Mouse (Mus musculus) kidney, adult 9 months (tissue): Measurements from ENCODE around the gene Pnma3.
A peak's percentile ranks its signal among the peaks of the same experiment; 100 is the strongest.
"Not testable (repeated sequence)": the region's sequence is repeated elsewhere in the genome, so short reads cannot be mapped to it uniquely, and the experiment has no call there.

Experiments
- DNase-seq: peaks from one replicate; pipeline ENCODE4 v3.0.0; 2022

Gene Pnma3

DNA sequence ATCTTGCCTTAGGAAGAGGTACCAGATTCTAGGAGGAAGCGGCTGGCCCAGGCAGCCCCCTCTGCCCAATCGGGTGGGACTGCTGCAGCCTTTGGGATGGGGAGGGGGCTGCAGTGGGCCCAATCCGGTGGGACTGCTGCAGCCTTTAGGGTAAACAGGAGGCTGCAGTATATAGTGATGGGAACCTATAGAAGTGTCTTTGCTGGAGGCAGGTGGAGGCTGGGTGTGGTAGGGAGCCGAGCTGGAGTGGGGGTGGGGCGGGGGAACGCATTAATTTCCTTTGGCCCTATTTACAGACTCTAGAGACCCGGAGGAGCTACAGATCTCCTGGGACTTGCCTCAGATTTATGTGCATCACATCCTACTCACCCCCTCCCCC is at the start of gene Pnma3:
Gene Pnma3, plus strand, starts transcription at position 373 of the 379 bp plus-strand sequence.
- DNase-seq, result no peak

DNA sequence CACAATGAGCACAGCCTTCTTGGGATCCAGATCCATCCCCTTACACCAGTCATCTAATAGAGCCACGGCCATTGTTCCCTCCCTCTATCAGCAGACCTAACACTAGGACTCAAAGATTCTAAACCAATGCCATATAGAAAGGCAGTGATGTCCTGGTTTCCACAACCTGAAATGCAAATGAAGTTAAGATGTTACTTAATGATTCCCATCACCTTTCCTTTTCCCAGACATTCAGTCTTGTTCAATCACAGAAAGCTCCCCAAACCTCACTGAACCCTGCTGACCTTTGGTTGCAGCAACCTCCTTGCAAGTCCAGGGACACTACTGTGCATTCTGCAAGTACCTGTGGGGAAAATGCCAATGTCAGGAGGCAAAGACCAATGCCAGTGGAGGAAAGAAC is 27.6 kb upstream of the Pnma3 start, which contains the start of gene Pnma5:
Gene Pnma5, minus strand, starts transcription at position 101 of the 400 bp plus-strand sequence.
- DNase-seq, result no peak

DNA sequence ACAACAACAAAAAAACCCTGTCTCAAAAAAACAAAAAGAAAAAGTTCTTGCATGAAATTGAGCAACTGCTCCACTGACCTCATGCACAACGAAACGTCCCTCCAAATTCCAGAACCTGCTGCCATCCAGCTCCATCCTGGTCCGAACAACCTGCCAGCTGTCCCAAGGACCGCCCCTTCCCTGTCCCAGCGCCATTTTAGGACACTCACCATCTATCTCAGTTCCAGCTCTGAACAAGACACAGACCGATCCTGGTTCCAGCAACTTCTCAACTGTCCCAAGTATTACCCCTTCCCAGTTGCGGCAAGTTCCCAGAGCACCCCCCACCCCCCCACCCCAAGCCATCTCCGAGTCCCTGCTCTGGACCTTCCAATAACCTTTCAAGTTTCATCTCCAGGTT is 25.8 kb upstream of the Pnma3 start:
- no peak for DNase-seq

DNA sequence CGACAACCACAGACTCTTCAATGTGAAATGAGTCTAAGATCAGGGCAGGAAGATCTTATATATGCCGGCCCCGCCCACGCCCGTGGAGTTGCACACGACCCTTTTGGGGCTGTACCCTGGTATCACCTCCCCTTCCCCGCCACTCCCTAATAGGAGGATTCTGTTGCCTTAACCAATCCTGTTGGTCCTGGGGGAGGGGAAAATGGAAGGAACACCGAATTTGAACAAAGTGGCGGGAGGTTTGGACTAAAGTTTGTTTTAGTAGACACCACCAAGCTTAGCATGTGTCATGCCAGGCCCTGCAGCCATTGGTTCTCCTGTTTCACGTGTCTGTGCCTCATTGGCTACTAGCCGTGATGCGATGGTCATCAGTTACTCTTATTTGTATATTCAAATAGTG is 24.9 kb upstream of the Pnma3 start:
- no peak for DNase-seq

DNA sequence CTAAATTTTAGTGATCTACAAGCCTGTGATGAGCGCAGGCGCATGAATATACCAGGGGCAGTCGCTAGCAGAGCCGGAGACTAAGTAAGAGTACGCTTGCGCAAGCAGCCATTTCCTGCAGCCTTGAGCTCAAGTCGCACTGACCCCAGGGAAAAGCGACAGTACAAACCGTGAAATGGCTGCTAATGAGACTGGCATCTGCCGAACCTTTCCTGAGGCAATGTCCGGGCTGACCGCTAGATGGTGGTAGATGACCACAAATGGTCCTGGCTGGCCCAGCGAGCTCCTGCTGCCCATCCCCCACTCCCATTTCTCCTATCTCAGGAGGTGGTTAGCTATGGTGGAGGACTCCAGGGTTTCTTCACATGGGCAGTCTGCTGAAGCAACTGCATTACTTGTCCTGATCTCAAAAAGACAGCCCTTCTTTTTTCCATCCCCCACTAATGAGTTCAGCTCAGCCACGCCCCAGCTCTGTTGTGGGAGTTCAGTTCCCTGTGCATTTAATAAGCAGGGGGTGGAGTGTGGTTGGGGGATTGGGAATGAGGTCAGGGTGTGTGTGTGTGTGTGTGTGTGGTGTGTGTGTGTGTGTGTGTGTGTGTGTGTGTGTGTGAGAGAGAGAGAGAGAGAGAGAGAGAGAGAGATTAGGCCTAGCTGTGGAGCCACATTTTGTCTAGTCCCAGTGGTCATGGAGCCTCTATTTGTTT is 10.6 kb upstream of the Pnma3 start:
- peak; percentile 95 for DNase-seq

DNA sequence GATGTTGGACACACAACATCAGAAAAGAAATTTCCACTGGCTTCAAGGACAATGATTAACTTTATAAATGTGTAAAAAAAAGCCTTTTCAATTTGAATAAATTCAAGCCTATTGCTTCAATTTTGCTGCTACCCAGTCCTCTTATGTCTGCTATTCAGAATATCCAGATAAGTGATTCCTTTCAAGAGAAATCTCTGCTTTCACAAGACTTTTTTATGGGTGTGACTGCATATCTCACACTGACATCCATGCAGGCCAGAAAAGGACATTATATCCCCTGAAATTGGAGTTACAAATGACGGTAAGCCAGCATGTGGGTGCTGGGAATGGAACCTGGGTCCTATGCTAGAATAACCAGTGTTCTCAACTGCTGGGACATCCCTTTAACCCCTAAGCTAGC is 3.1 kb upstream of the Pnma3 start:
- no peak for DNase-seq

DNA sequence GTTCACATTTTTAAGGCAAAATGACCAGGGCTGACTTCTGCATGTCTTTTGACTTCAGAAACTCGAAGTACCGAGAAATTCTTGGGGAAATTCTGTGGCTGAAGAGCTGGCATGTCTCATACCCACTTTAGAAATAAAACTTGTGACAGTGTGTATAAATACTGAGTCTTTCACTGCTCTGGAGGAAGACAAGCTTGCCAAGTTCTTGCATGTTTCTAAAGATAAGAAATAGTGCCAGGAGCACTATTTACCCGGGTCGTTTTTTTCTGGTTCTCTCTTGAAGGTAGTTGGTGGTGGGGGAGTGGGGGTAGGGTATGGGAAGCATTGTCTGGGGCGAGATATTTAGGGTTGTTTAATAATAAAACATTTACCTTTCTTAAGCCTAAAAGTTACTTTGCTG is 2.3 kb upstream of the Pnma3 start:
- no peak for DNase-seq

DNA sequence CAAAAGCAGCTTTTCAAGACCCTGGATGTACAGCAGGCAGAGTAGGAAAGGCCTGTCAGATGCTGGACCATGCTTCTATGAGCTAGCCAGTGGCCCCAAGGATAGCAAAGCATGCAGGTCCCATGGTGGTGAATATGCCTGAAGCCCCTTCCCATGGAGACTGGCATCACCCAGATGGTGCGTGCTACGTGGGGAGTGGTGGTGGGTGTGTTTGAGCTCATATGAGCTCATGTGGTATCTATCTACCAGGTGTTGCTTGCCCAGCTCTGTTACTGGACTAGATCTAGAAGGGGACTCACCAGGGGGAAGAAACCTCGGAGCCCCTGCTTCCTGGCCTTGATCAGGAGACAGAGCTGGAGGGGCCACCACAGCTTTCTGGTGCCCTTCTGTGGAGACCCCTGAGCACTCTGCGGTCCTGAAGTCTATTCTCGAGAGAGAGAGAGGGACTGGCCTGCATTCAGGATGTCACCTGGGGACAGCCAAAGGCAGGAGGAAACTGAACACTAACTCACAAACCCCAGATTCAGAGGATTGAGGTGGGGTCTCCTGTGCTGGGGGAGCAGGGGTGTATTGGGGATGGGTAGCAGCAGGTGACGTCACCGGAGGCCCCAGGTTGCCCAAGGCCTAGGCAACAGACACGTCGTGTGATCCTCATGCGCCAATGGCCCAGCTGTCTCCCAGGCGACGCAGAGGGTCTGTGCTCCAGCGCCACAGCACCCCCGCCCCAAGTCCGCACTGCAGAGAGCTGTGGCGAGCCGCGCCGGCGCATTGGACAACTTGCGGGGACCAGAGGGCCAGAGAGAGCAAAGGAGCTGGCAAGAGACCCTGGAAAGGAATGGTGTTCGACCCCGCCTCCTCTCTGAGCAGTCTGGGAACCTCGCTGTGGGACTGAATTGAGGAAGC is 824 bp upstream of the Pnma3 start:
- DNase-seq, result no peak

DNA sequence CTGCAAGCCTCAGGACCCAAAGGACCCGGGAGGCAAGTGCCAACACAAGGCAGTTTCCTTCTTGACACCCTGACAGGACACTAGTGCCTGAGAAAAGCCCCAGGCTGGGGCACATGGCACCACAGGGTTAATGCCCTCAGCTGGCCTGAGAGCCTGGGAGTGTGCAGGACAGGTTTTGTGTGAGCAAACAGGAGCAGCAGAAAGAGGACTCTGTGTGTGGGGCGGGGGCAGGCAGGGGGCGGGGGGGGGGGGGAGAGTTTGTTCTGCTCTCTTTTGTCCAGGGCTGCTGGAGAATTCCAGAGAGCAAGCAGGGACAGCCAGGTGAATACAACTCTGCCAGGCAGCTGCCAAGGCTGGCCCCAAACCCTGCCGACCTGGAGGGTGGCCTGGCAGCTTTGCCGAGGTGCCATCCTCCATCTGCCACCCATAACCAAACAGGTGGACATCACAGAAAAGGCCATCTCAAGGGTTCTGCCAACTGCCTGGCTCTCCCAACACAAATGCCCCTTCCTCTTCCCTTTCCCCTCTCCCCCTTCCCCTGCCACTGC is 2.3 kb downstream of the Pnma3 start:
- DNase-seq, result not testable (repeated sequence)

DNA sequence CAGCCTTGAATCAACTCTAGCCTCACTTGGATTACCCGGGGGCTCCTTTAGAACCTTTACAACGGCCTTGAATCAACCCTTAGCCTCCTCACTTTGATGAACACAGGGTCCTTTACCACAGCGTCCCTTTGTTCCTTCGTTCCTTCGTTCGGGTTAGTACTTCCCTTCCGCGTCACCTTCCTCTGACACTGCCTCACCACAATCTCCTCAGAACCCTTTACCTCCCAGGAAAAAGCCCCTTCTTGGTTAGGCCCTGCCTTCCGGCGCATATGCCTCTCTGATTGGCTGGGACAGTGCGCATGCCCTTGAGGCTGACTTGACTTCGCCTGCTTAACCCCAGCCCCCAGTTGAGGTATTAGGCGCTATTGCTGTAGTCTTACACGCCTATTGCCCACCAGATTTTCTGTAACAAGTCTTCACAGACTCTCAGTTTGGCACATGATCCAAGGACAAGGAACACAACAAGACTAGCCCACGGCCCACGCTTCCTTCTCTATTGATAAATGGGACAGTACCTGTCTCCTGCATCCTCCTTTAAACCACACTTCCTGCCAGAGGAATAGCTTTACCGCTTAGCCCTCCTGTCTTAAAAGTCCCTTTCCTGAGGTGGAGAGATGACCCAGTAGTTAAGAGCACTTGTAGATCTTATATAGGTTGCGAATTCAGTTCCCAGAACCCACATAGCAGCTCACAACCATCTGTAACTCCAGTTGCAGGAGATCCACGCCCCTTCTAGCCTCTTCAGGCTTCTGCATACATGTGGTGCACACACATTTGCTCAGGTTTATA is 17.9 kb downstream of the Pnma3 start, which contains the start of gene Xlr4a:
Gene Xlr4a, minus strand, starts transcription at position 212 of the 789 bp plus-strand sequence.
- DNase-seq, result not testable (repeated sequence)

DNA sequence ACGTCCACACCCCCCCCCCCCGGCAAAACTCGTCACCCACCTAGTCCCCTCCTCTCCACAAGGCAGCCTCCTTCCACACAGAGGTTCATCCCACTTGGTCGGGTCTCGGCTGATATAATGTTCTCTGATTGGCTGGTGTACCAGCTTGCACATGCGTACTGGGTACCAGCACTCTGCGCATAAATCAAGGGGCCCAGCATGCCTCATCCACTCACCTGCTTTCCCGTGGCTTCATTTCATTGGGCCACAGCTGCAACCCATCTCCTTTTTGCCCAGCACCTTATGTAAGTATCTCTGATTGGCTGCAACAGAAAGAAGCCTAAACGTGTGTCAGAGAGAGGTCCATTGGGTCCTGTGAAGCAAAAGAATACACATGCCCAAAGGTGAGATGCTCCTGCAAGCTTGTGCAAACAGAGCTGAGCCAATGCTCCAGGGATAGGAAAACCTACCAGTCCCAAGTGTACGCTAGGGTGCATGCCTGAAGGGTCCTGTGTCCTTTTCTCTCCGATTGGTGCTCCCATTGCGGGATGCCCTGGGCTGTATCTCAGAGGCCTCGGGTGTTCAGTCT is 32.4 kb downstream of the Pnma3 start, which contains the start of gene Xlr3a:
Gene Xlr3a, minus strand, starts transcription at position 155 of the 568 bp plus-strand sequence.
- DNase-seq, result peak; percentile 1

DNA sequence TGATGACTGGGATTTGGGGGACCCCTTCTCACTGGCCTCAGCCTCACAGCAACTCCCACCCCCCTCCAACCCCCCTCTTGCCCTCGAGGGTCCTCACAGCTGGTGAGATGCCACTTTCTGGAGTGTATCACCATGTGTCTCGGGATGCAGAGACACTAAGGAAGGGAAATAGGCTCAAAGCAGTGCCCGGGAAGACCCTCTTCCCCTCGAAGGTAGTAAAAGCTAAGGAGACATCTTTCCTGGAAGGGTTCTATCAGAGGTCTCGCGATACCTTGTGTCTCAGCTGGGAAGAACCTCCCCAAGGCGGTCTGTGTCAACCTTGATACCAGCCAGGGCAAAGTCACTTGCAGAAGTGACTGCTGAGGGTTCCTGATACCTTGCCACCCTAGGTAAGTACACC is 52.2 kb downstream of the Pnma3 start, which contains the start of gene Gm14685:
Gene Gm14685, plus strand, starts transcription at position 301 of the 400 bp plus-strand sequence.
- DNase-seq, result not testable (repeated sequence)
